Mouse (Mus musculus): ENCODE data around the gene Ptgs1. TPM values are rescaled to one million over a fixed set of nuclear protein-coding genes. Genes with fewer than 3 reads are reported as not detected.
"Not testable (repeated sequence)": the region's sequence is repeated elsewhere in the genome, so short reads cannot be mapped to it uniquely, and the experiment has no call there.

Ptgs1 gene
- polyA plus RNA-seq (2012; ENCODE audit: insufficient read depth, insufficient read length, missing spikeins): 17.1 and 21.6 TPM in 2 replicates

DNA sequence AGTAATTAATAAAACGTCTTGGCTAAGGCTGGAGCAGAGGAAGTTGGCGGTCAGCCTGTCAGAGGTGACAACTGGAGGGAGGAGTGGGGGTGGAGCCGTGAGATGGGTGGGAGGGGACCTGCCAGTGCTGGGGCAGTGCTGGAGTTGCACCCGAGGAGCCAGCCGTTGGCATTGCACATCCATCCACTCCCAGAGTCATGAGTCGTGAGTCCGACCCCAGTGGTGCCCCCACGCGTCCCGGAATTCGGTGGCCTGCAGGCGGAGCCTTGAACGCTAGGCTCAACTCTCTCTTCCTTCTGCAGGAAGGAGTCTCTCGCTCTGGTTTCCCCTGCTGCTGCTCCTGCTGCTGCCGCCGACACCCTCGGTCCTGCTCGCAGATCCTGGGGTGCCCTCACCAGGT is at the start of gene Ptgs1:
Ptgs1 (plus strand) TSS at position 61 of the 400 bp plus-strand sequence.
- no peak within 1 kb of the TSS for H3K27ac ChIP-seq (ENCODE audit: insufficient read depth, low read depth, low read length)
- TF ChIP-seq CTCF (IDR thresholded peaks at IDR 0.05; ENCODE audit: low read depth, low read length) (no peak), POLR2A (IDR thresholded peaks at IDR 0.05; ENCODE audit: borderline replicate concordance, low read depth, low read length) (no peak)
- H3K4me1 ChIP-seq (ENCODE audit: control insufficient read depth, insufficient read depth, low read length): peaks cover 8% of the 10 kb centered on the region
- peak within 1 kb of the TSS; percentile 45 for H3K4me3 ChIP-seq (ENCODE audit: insufficient read depth, low read length)

DNA sequence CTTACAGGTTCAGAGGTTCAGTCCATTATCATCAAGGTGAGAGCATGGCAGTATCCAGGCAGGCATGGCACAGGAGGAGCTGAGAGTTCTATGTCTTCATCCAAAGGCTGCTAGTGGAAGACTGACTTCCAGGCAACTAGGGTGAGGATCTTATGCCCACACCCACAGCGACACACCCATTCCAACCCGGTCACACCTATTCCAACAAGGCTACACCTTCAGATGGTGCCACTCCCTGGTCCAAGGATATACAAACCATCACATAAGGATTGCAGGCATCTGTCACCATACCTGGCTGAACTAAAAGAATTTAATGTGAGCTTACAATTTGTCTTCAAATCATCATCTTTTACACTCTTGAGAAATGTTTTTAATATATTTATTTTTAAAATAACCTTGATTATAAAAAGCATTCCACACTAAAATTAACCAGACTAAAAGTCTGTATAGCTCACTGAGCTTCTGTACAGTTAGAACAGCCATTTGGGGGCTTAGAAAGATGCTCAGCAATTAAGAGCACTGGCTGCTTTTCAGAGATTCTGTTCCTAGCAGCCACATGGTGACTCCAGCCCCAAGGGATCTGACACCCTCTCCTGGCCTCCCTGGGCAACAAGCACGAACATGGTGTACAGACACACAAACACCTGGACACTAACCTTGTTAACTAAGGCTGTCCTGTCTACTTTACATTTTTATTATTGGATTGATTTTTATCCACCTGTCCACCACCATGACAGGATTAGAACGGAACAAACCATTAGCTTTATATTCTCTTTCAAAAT is 48.4 kb upstream of the Ptgs1 start:
- not testable (repeated sequence) for H3K4me3 ChIP-seq (ENCODE audit: insufficient read depth, low read length); H3K4me1 ChIP-seq (ENCODE audit: control insufficient read depth, insufficient read depth, low read length); H3K27ac ChIP-seq (ENCODE audit: insufficient read depth, low read depth, low read length)

DNA sequence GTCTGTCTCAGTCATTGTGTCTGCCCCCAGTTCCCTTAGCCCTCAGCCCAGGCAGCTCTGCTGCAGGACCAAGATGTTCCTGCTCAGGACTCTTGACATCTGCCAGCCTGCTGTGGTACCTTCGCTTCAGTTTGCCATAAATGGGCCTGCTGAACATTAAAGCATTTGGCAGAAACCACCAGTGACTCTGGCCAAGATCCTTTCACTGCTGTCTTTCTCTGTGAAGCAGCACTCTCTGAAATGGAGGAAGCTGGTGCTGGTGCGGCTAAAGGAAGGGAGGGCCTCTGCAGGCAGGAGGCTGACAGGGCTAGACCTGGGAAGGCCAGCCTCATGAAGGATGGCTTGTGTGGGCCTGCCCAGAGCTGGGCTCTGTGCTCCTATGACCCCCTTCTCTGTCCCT is 46.9 kb upstream of the Ptgs1 start:
- no peak overlapping the region for H3K4me3 ChIP-seq (ENCODE audit: insufficient read depth, low read length)
- H3K27ac ChIP-seq (ENCODE audit: insufficient read depth, low read depth, low read length): no peak overlapping the region
- H3K4me1 ChIP-seq (ENCODE audit: control insufficient read depth, insufficient read depth, low read length): no peaks in the 10 kb centered on the region
- TF ChIP-seq CTCF (IDR thresholded peaks at IDR 0.05; ENCODE audit: low read depth, low read length) (no peak), POLR2A (IDR thresholded peaks at IDR 0.05; ENCODE audit: borderline replicate concordance, low read depth, low read length) (no peak)

DNA sequence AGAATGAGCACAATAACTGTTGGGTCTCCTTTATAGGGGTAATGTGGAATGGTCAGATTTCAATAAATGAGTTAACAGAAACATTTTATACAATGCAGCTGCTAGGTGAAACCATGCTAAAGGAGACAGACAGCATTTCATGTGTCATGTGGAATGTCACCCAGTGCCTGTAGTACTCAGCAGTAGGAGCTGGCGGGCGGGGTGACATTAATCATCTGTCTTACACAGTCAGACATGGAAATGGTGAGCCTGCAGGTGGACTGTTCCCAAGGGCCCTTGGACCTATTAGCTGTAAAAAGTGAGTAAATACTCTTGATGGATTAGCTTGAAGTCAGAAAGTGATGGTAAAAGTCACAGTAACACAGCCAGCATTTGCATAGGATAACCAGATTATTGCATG is 46.0 kb upstream of the Ptgs1 start:
- no peak overlapping the region for H3K27ac ChIP-seq (ENCODE audit: insufficient read depth, low read depth, low read length)
- no peaks in the 10 kb centered on the region for H3K4me1 ChIP-seq (ENCODE audit: control insufficient read depth, insufficient read depth, low read length)
- TF ChIP-seq POLR2A (IDR thresholded peaks at IDR 0.05; ENCODE audit: borderline replicate concordance, low read depth, low read length) (no peak), CTCF (IDR thresholded peaks at IDR 0.05; ENCODE audit: low read depth, low read length) (no peak)
- H3K4me3 ChIP-seq (ENCODE audit: insufficient read depth, low read length): no peak overlapping the region

DNA sequence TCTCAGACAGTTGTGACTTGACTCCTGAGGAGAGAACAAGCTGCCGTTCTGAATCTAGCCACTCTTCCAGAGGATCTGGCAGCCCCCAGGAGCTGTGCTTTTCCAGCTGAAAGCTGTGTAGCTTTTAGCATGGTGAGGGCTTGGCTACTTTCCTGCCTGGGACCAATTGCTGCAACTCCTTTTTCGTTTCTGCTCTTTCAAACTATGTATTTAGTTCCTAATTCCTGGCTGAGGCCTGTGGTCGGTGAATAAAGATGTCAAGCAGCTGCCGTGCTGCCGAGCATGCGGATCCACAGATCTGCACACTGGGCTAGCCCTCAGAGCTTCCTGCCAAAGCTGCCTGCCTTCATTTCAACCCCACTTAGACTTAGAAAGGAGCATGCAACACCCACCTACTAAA is 45.4 kb upstream of the Ptgs1 start:
- Histone ChIP-seq H3K4me3 (ENCODE audit: insufficient read depth, low read length) (no peak overlapping the region), H3K4me1 (ENCODE audit: control insufficient read depth, insufficient read depth, low read length) (no peaks in the 10 kb centered on the region), H3K27ac (ENCODE audit: insufficient read depth, low read depth, low read length) (no peak overlapping the region)
- no peak for TF ChIP-seq CTCF (IDR thresholded peaks at IDR 0.05; ENCODE audit: low read depth, low read length)
- no peak for TF ChIP-seq POLR2A (IDR thresholded peaks at IDR 0.05; ENCODE audit: borderline replicate concordance, low read depth, low read length)

DNA sequence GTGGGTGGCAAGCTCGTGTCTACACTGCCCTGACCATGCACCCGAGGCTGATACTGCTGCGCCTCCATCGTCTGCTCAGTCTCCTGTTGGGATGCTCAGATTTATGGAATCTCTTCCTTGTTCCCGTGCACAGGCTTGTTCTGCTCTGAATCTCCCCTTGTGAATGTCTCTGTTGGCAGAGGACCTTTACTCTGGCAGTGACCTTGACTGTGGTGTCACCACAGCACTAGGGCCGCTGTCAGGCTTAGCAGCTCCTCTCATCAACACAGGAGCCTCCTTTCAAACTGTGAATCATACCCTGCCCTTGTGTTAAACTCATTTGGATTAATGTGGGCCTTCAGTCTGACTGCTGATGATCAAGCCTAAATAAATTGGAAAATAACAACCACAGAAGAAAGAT is 41.0 kb upstream of the Ptgs1 start:
- not testable (repeated sequence) for H3K4me1 ChIP-seq (ENCODE audit: control insufficient read depth, insufficient read depth, low read length); H3K27ac ChIP-seq (ENCODE audit: insufficient read depth, low read depth, low read length); H3K4me3 ChIP-seq (ENCODE audit: insufficient read depth, low read length)

DNA sequence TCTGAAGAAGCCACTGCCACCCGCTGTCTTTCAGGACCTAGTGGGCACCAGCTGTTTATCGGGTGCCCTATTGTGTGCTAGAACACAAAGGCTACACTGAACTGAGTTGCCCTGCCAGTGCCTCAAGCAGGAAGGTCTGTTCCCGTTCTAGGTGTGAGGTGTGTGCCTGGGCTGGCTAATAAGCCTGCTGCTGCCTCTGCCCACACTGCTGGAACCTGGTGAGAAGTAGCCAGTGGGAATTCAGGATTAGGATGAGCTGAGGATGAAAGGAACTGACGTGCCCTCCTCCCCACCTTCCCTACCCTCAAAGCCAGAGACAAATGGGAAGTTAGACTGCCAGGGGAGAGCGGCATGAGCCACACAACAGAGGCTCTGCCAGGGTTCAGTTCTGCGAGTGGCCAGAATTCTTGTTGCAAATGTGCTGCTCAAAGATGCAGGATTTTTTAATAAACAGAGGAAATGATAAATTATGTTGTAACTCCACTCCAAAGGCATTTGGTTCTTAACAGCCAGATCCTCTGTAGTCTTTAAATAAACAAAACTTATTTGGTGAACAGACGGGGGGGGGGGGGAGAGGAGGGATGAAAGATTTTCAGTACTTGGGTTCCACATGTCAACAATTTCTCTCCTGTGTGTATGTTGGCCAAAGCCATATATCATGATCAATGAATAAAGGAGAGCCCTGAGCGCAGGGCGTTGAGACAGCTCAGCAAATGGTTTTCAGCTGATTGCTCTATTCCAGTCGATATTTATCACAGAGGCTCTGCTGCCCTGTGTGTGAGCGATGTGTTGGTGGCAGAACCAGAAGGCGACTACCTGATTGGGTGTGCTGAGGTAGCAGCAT is 38.9 kb upstream of the Ptgs1 start:
- H3K4me3 ChIP-seq (ENCODE audit: insufficient read depth, low read length): no peak overlapping the region
- H3K27ac ChIP-seq (ENCODE audit: insufficient read depth, low read depth, low read length): no peak overlapping the region
- TF ChIP-seq POLR2A (IDR thresholded peaks at IDR 0.05; ENCODE audit: borderline replicate concordance, low read depth, low read length) (no peak), CTCF (IDR thresholded peaks at IDR 0.05; ENCODE audit: low read depth, low read length) (no peak)
- H3K4me1 ChIP-seq (ENCODE audit: control insufficient read depth, insufficient read depth, low read length): no peaks in the 10 kb centered on the region

DNA sequence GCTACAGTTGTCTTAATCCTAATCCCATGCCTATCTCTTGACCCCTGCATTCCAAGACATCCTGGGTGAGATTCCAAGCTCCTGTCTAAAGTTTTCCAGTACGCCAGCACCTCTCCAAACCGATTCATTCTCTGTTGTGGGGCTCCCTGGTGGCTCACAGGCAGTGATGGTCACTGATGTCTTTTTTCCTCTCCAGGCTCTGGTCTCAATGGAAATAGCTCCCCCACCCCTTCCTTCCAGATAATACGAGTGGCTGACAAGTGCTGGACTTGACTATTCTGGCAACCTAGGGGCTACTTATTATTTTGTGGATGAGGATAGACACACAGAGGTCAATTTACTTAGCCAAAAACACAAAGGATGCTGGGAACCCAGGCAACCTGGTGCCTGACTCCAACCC is 33.2 kb upstream of the Ptgs1 start:
- TF ChIP-seq CTCF (IDR thresholded peaks at IDR 0.05; ENCODE audit: low read depth, low read length) (no peak), POLR2A (IDR thresholded peaks at IDR 0.05; ENCODE audit: borderline replicate concordance, low read depth, low read length) (no peak)
- Histone ChIP-seq H3K4me3 (ENCODE audit: insufficient read depth, low read length) (no peak overlapping the region), H3K4me1 (ENCODE audit: control insufficient read depth, insufficient read depth, low read length) (no peaks in the 10 kb centered on the region), H3K27ac (ENCODE audit: insufficient read depth, low read depth, low read length) (no peak overlapping the region)

DNA sequence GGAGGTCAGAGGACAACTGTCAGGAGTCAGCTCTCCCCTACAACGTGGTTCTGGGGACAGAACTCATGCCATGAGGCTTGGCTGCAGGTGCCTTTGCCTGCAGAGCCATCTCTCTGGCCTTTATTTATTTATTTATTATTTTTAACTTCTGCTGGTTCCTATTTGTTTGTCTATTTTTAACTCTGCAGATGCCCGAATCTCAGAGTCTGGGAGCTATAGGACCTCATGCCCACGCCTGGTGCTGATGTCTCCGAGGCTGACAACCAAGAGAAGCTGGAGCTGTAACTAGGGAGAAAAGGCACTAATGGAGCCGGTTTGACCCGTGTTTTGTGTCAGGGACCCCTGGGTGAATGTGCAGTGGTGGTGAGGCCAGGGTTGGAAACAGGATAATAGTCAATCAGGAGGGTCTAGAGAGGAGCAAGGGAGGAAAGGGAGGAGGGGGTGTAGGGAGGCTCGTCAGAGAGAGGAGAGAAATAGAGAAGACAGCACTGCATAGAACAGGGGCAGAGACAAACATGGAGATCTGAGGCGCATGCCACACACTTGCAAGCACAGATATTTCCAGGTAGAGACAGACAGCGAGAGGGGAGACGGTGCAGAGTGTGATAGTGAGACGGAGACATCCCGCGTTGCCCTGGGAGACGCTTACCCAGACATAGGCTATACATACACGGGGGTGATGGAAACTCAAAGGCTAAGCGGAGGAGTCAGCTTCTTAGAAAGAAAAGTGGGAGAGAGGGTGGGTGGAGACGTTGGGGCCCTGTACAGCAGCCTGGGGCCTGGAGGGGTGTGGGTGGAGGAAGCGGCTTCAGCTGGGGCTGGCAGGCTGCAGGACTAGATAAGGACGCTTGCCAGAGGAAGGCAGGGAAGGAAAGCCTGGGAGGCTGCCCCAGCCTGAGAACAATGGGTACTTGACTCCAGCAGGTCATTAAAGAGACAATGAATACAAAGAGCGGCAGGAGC is 32.0 kb upstream of the Ptgs1 start:
- no peak overlapping the region for H3K4me3 ChIP-seq (ENCODE audit: insufficient read depth, low read length)
- H3K27ac ChIP-seq (ENCODE audit: insufficient read depth, low read depth, low read length): no peak overlapping the region

More for the DNA sequence above, 32.0 kb upstream of the Ptgs1 start:
- no peak for TF ChIP-seq POLR2A (IDR thresholded peaks at IDR 0.05; ENCODE audit: borderline replicate concordance, low read depth, low read length)
- no peaks in the 10 kb centered on the region for H3K4me1 ChIP-seq (ENCODE audit: control insufficient read depth, insufficient read depth, low read length)

Measured in bone marrow macrophage, adult 2 months (primary cell).